In genomic region chr1:156654735-156655530, GRCm38 (mm10) we compare ENCODE assay signal across 11 mouse cellular contexts. TPM values are rescaled to one million over a fixed set of nuclear protein-coding genes. Genes with fewer than 3 reads are reported as not detected.
A peak's percentile ranks its signal among the peaks of the same experiment; 100 is the strongest.
DNase-seq lines count a peak whose midpoint lies in the region; ATAC-seq and TF ChIP-seq lines count a peak whose summit lies in the region.
"Had no signal": no experiment of that assay in that cellular context is flagged by ENCODE, and none has a peak within 500 bp of the region (broad histone marks: within the 10 kb centered on the region; RNA-seq: fewer than 3 reads in every experiment).

No protein-coding gene starts in this region.

- intact Hi-C loops in heart, postnatal 36 days (cut with DNase I): loop anchor here (5.0 to 10.0 kb wide), 2 partner anchors 62 to 840 kb away; partner anchors contain the start of genes Fam20b and Qsox1

- H3K9me3 ChIP-seq in heart, embryonic 16.5 days (replicated peaks; ENCODE audit: control insufficient read depth, low read length): no peaks in the 10 kb centered on the region
- H3K9me3 ChIP-seq in limb, embryonic 12.5 days: no peaks in the 10 kb centered on the region
- H3K9me3 ChIP-seq in midbrain, postnatal 0 days (ENCODE audit: low read length): no peaks in the 10 kb centered on the region
- H3K9me3 ChIP-seq: midbrain, embryonic 15.5 days had no signal

- no peak overlapping the region for H3K4me2 ChIP-seq in heart, embryonic 16.5 days (ENCODE audit: low read depth, low read length)
- no peak overlapping the region for H3K4me2 ChIP-seq in limb, embryonic 12.5 days
- no peak overlapping the region for H3K4me2 ChIP-seq in midbrain, postnatal 0 days (ENCODE audit: low read depth, low read length, poor library complexity, severe bottlenecking)
- H3K4me2 ChIP-seq: midbrain, embryonic 15.5 days had no signal

- no peak overlapping the region for H3K4me3 ChIP-seq in heart, embryonic 16.5 days (ENCODE audit: low read length)
- no peak overlapping the region for H3K4me3 ChIP-seq in spleen, adult 2 months (ENCODE audit: extremely low read depth, insufficient read depth, insufficient read length)
- H3K4me3 ChIP-seq in limb, embryonic 12.5 days (replicated peaks): no peak overlapping the region
- H3K4me3 ChIP-seq in midbrain, postnatal 0 days (ENCODE audit: low read depth, low read length): no peak overlapping the region
- H3K4me3 ChIP-seq: midbrain, embryonic 15.5 days had no signal

- peaks cover 3% of the 10 kb centered on the region; the same call in 1 of the 2 replicates for H3K36me3 ChIP-seq in heart, embryonic 16.5 days (ENCODE audit: control insufficient read depth, insufficient read depth)
- peaks cover 18% of the 10 kb centered on the region for H3K36me3 ChIP-seq in spleen, adult 2 months (ENCODE audit: control insufficient read depth, insufficient read depth, low read length)
- H3K36me3 ChIP-seq in limb, embryonic 12.5 days: peaks cover 6% of the 10 kb centered on the region; the same call in 1 of the 2 replicates
- 0 out of 2 replicates have a peak, but pooled peaks cover 3% of the 10 kb centered on the region for H3K36me3 ChIP-seq in midbrain, postnatal 0 days (ENCODE audit: insufficient read depth, low read length)
- H3K36me3 ChIP-seq: midbrain, embryonic 15.5 days had no signal

- ATAC-seq in heart, embryonic 16.5 days (replicated peaks; ENCODE audit: extremely low read depth, insufficient read depth, low FRiP score): no peak
- ATAC-seq in limb, embryonic 12.5 days (ENCODE audit: insufficient number of reproducible peaks, insufficient read depth, low FRiP score, low TSS enrichment, low read depth): no peak
- ATAC-seq in midbrain, postnatal 0 days (ENCODE audit: low FRiP score): no peak
- ATAC-seq: midbrain, embryonic 15.5 days had no signal

- no peak overlapping the region for H3K9ac ChIP-seq in heart, embryonic 16.5 days (ENCODE audit: low read length)
- no peak overlapping the region for H3K9ac ChIP-seq in limb, embryonic 12.5 days (replicated peaks)
- H3K9ac ChIP-seq in midbrain, postnatal 0 days (replicated peaks; ENCODE audit: low read length, poor library complexity, severe bottlenecking): no peak overlapping the region
- H3K9ac ChIP-seq: midbrain, embryonic 15.5 days had no signal

- H3K4me1 ChIP-seq in heart, embryonic 16.5 days (ENCODE audit: control insufficient read depth, insufficient read depth, low read length): no peaks in the 10 kb centered on the region; the same call in 1 of the 2 replicates
- H3K4me1 ChIP-seq in spleen, adult 2 months (ENCODE audit: control insufficient read depth, insufficient read depth, insufficient read length): peaks cover 5% of the 10 kb centered on the region; the same call in 1 of the 2 replicates
- H3K4me1 ChIP-seq in limb, embryonic 12.5 days (replicated peaks): peaks cover 33% of the 10 kb centered on the region
- no peaks in the 10 kb centered on the region for H3K4me1 ChIP-seq in midbrain, postnatal 0 days (ENCODE audit: insufficient read depth, low read length)
- H3K4me1 ChIP-seq: midbrain, embryonic 15.5 days had no signal

- WGBS in heart, embryonic 16.5 days: 70% methylated on average over 13 of the region's 13 CpGs
- WGBS in spleen, adult 2 months: 81% methylated on average over 13 of the region's 13 CpGs
- WGBS in limb, embryonic 12.5 days: 61% methylated on average over 13 of the region's 13 CpGs
- 84% methylated on average over 13 of the region's 13 CpGs for WGBS in midbrain, postnatal 0 days

- no peak for TF ChIP-seq POLR2A in spleen, adult 2 months (IDR thresholded peaks at IDR 0.05; ENCODE audit: low read depth, low read length)

- no peak for TF ChIP-seq CTCF in spleen, adult 2 months (IDR thresholded peaks at IDR 0.05; ENCODE audit: extremely low read depth, insufficient read depth, insufficient read length, insufficient replicate concordance)
- no peak for TF ChIP-seq CTCF in midbrain, postnatal 0 days (IDR thresholded peaks at IDR 0.05)

- DNase-seq in heart, postnatal 36 days: no peak
- no peak for DNase-seq in spleen, adult 2 months (ENCODE audit: low read depth in 1 of 2, low spot score in 2 of 2)
- no peak for DNase-seq in spleen, postnatal 10 days (ENCODE audit: low spot score in 2 of 2)
- DNase-seq in cerebellum, postnatal 4 days (ENCODE audit: low spot score in 2 of 2): no peak
- no peak for DNase-seq in gastrocnemius, postnatal 10 days
- DNase-seq in midbrain, postnatal 0 days (ENCODE audit: low spot score): no peak
- DNase-seq: cerebellum, adult 11 months; right cerebral cortex, postnatal 4 days had no signal

- peak overlapping the region; percentile 58 for H3K27ac ChIP-seq in heart, embryonic 16.5 days (ENCODE audit: low read length)
- peak overlapping the region; percentile 37; the same call in 1 of the 2 replicates for H3K27ac ChIP-seq in spleen, adult 2 months (ENCODE audit: insufficient read depth, low read length)
- H3K27ac ChIP-seq in limb, embryonic 12.5 days: 0 out of 2 replicates have a peak overlapping the region, but pooled peaks have one; percentile 29
- no peak overlapping the region for H3K27ac ChIP-seq in midbrain, postnatal 0 days (ENCODE audit: low read depth, low read length)
- H3K27ac ChIP-seq: midbrain, embryonic 15.5 days had no signal

- no peaks in the 10 kb centered on the region for H3K27me3 ChIP-seq in heart, embryonic 16.5 days (ENCODE audit: control insufficient read depth, insufficient read depth, low read length)
- H3K27me3 ChIP-seq in spleen, adult 2 months (ENCODE audit: control insufficient read depth, insufficient read depth, low read length): no peaks in the 10 kb centered on the region
- H3K27me3 ChIP-seq in limb, embryonic 12.5 days: no peaks in the 10 kb centered on the region
- no peaks in the 10 kb centered on the region for H3K27me3 ChIP-seq in midbrain, postnatal 0 days (ENCODE audit: insufficient read depth, low read length)
- H3K27me3 ChIP-seq: midbrain, embryonic 15.5 days had no signal

RNA-seq across cellular contexts. Expression of gene Tor3a, which starts 19.2 kb away (rescaled TPM):
- polyA plus RNA-seq in heart, embryonic 16.5 days (2015; fragmentation: Nextera tagmentation; extraction: Ambion mirVana): 8.5 and 9.0 TPM in 2 replicates
- total RNA-seq in heart, postnatal 36 days (2021): 10 to 100 TPM; 10.8 to 14.2 TPM
- 32.2 and 65.8 TPM in 2 replicates for polyA plus RNA-seq in spleen, adult 2 months (2012; rRNA removed)
- 7.9 and 8.3 TPM in 2 replicates for polyA plus RNA-seq in limb, embryonic 12.5 days (2016; fragmentation: Nextera tagmentation; extraction: Ambion mirVana)
- 1 to 10 TPM; 7.0 to 8.0 TPM for total RNA-seq in gastrocnemius, postnatal 10 days (2021)
- 2.6 and 3.3 TPM in 2 replicates for total RNA-seq in midbrain, postnatal 0 days (2014; rRNA removed)
- 3.1 and 3.5 TPM in 2 replicates for polyA plus RNA-seq in midbrain, postnatal 0 days (2015; fragmentation: Nextera tagmentation; extraction: Ambion mirVana)
